Mouse (Mus musculus): ENCODE measurements around the gene Gab3. TPM values are rescaled to one million over a fixed set of nuclear protein-coding genes. Genes with fewer than 3 reads are reported as not detected.

Gene Gab3
- polyA plus RNA-seq, 1 experiment from 2014 or later, result 1.4 TPM

DNA sequence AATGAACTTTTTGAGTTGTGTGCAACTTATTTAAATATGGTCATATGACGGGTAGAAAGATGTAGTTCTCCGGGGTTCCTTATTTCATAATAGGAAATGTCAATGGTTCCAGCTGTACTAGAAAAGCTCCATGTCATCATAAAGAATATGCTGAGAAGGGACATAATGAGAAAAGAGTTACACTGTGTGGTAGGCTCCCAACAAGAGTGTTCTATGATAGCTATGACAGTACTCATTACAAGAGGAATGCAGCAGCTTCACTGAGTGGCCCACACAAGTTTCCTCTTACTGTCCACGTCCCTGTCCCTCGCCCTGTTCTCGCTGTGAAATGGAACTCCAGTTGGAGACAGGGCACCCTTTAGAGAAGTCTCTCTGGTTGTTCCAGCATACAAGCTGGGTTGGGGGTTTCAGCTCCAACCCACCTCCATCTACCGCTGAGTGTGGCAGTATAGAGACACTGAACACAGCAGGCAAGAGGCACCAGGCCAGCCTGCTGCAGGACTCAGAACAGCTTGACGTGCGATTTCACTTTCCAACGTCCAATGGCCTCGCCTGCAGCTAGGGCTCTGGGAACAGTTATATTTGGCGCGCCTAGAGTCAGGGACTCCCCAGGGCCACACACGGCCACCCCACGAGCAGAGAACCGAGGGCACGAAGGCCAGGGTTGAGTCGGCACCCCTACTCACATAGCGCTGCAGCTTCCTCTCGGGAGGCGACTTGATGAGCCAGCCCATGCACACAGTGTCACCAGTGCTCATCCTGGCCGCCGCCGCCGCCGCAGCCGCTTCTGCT is 1.1 kb downstream of the Gab3 start:
- 25% methylated on average over 25 of the region's 26 CpGs for WGBS
- Histone ChIP-seq H3K9me3 (ENCODE audit: control insufficient read depth) (no peaks in the 10 kb centered on the region), H3K36me3 (ENCODE audit: control insufficient read depth, insufficient read depth) (no peaks in the 10 kb centered on the region), H3K27me3 (replicated peaks; ENCODE audit: control insufficient read depth, insufficient read depth, low read length) (no peaks in the 10 kb centered on the region), H3K4me3 (ENCODE audit: low read depth, low read length) (peak overlapping the region; percentile 44), H3K9ac (ENCODE audit: low read depth, low read length) (no peak overlapping the region), H3K4me2 (replicated peaks; ENCODE audit: low read depth) (peak overlapping the region; percentile 67), H3K4me1 (replicated peaks; ENCODE audit: control insufficient read depth, insufficient read depth, low read length) (no peaks in the 10 kb centered on the region), H3K27ac (ENCODE audit: low read depth, low read length) (no peak overlapping the region)
- ATAC-seq, result no peak
- no peak for TF ChIP-seq CTCF (IDR thresholded peaks at IDR 0.05; ENCODE audit: low read depth)

DNA sequence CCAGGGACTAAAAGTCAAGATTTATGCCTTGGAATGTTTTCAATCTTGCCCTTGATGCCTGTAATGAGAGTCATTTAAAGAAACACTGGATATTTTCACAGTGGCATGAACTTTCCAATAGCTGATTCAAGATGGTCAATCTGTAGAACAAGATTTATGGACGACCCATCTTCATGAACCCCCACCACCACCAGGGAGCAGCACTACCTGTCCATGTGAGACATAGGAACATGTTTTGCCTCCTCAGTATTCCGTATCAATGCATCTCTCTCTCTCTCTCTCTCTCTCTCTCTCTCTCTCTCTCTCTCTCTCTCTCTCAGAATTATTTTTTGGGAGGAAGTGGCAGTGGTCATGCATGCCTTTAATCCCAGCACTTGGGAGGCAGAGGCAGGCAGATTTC is 2.9 kb downstream of the Gab3 start:
- Histone ChIP-seq H3K36me3 (ENCODE audit: control insufficient read depth, insufficient read depth) (no peaks in the 10 kb centered on the region), H3K27ac (ENCODE audit: low read depth, low read length) (no peak overlapping the region), H3K9ac (ENCODE audit: low read depth, low read length) (no peak overlapping the region), H3K4me3 (ENCODE audit: low read depth, low read length) (no peak overlapping the region), H3K9me3 (ENCODE audit: control insufficient read depth) (no peaks in the 10 kb centered on the region), H3K4me2 (replicated peaks; ENCODE audit: low read depth) (no peak overlapping the region), H3K4me1 (replicated peaks; ENCODE audit: control insufficient read depth, insufficient read depth, low read length) (no peaks in the 10 kb centered on the region), H3K27me3 (replicated peaks; ENCODE audit: control insufficient read depth, insufficient read depth, low read length) (no peaks in the 10 kb centered on the region)
- no peak for ATAC-seq
- peak; percentile 51 for TF ChIP-seq CTCF (IDR thresholded peaks at IDR 0.05; ENCODE audit: low read depth)
- whole genome bisulfite sequencing, result 65% methylated on average over 2 of the region's 2 CpGs

DNA sequence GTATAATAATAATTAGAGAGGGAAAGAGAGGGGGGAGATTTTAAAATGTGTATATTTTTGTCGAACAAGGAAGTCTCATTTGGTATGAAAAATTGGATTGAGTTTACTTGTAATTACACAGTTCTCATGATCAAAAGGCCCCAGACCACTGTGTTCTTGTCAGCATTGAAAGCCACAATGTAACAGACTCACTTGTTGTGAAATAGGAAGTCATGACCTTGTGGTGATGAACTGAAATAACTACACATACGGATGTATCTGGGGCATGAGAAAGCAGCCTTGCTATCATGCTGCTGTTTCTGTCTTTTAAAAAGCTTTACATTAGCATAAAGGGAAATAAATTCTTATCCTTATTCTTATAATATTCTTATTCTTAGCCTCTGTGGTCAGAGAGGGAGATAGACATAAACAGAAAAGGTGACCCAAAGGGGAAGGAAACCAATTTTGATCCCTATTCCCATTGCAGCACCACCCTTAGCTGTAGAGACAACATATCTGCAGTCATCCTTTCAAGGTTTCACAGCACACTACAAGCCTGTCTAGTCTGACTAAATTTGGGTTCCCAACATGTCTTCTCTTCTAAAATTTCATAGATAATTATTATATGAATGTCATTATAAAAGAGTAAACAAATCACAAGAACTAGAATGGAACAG is 29.0 kb downstream of the Gab3 start:
- no peak for TF ChIP-seq CTCF (IDR thresholded peaks at IDR 0.05; ENCODE audit: low read depth)
- H3K27me3 ChIP-seq (replicated peaks; ENCODE audit: control insufficient read depth, insufficient read depth, low read length), result no peaks in the 10 kb centered on the region
- H3K4me1 ChIP-seq (replicated peaks; ENCODE audit: control insufficient read depth, insufficient read depth, low read length), result no peaks in the 10 kb centered on the region
- no peak overlapping the region for H3K4me3 ChIP-seq (ENCODE audit: low read depth, low read length)
- no peak overlapping the region for H3K27ac ChIP-seq (ENCODE audit: low read depth, low read length)
- no peak for ATAC-seq
- no peak overlapping the region for H3K9ac ChIP-seq (ENCODE audit: low read depth, low read length)
- no peaks in the 10 kb centered on the region for H3K9me3 ChIP-seq (ENCODE audit: control insufficient read depth)
- H3K4me2 ChIP-seq (replicated peaks; ENCODE audit: low read depth), result no peak overlapping the region
- H3K36me3 ChIP-seq (ENCODE audit: control insufficient read depth, insufficient read depth), result no peaks in the 10 kb centered on the region
- 85% methylated on average over 2 of the region's 2 CpGs for WGBS

DNA sequence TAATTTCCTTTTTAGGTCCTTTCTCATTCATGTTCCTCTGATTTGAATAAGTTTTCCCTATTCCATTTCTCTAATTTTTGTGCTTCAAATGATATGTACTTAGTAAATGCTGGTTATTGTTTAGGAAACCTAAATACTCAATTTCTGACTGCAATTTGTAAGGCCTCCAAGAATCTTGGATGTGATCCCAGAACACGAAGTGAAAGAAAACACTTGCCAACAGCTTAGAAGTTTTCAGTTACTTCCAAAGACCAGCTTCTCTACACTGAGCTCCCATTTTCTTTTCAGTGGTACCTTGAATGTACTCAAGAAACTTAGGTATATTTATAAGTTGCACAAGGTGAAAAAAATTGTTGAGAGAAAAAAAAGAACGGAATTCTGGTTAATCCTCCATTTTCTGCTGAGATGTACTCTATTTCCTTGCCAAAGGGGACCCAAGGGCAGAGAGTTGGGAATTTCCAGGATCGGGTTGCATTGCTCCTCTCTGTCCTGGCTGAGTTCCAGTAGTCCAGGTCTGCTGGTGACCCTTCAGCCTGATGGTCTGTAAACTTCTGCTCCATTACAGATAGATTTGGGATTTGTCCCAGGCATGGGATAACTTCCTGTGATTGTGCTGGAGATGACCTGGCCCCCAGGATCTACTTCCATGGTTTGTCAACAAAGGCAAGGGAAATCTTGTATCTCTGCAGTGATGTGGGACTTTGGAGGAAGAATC is 38.2 kb downstream of the Gab3 start:
- Histone ChIP-seq H3K27me3 (replicated peaks; ENCODE audit: control insufficient read depth, insufficient read depth, low read length) (no peaks in the 10 kb centered on the region), H3K9ac (ENCODE audit: low read depth, low read length) (no peak overlapping the region), H3K4me2 (replicated peaks; ENCODE audit: low read depth) (no peak overlapping the region), H3K27ac (ENCODE audit: low read depth, low read length) (no peak overlapping the region), H3K4me1 (replicated peaks; ENCODE audit: control insufficient read depth, insufficient read depth, low read length) (no peaks in the 10 kb centered on the region), H3K36me3 (ENCODE audit: control insufficient read depth, insufficient read depth) (no peaks in the 10 kb centered on the region), H3K4me3 (ENCODE audit: low read depth, low read length) (no peak overlapping the region), H3K9me3 (ENCODE audit: control insufficient read depth) (no peaks in the 10 kb centered on the region)
- no peak for ATAC-seq
- TF ChIP-seq CTCF (IDR thresholded peaks at IDR 0.05; ENCODE audit: low read depth), result no peak
- WGBS, result 49% methylated on average over 3 of the region's 3 CpGs

DNA sequence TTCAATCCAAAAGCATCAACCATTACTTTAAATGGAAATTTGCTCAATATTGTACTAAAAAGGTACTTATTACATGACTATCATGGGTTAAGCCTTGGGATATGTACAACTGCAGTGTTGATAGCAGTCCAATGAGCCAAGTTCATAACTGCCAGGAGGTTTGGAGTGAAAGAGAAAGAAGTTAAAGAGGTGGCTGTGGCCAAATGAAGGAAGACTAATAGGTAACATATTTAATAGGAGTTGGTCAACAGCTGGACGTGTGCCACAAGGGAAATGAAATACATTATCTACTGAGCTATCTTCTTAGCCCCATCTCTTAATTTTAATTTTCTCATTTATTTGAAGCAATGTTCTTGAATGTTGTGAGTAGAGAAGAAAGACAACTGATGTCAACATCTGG is 39.3 kb downstream of the Gab3 start:
- 75% methylated on average over 1 of the region's 1 CpGs for WGBS
- no peak for ATAC-seq

DNA sequence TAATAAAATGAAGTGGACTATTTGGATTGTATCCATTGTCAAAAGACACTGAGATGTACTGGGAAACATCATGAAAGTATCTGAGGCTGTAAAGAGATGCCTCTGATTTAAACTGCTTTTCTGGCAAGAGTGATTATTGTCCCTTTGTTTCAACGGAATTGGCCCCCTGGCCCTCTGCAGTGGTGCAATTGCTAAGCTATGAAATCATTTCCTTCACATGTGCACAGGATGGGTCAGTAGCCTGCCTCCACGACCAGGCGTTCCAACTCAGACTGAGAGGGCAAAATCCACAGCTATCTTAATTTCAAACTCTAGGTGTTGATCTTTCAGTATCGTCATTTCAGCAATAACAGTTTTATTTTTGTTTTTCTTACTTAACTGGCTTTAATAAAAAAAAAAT is 40.7 kb downstream of the Gab3 start:
- TF ChIP-seq CTCF (IDR thresholded peaks at IDR 0.05; ENCODE audit: low read depth), result no peak
- H3K4me1 ChIP-seq (replicated peaks; ENCODE audit: control insufficient read depth, insufficient read depth, low read length), result no peaks in the 10 kb centered on the region
- no peak overlapping the region for H3K9ac ChIP-seq (ENCODE audit: low read depth, low read length)
- H3K4me2 ChIP-seq (replicated peaks; ENCODE audit: low read depth), result no peak overlapping the region
- H3K27ac ChIP-seq (ENCODE audit: low read depth, low read length), result no peak overlapping the region
- H3K36me3 ChIP-seq (ENCODE audit: control insufficient read depth, insufficient read depth), result no peaks in the 10 kb centered on the region
- no peak overlapping the region for H3K4me3 ChIP-seq (ENCODE audit: low read depth, low read length)
- WGBS, result 30% methylated on average over 4 of the region's 4 CpGs
- H3K9me3 ChIP-seq (ENCODE audit: control insufficient read depth), result no peaks in the 10 kb centered on the region
- no peak for ATAC-seq
- H3K27me3 ChIP-seq (replicated peaks; ENCODE audit: control insufficient read depth, insufficient read depth, low read length), result no peaks in the 10 kb centered on the region

More for the DNA sequence above, 39.3 kb downstream of the Gab3 start:
- H3K27me3 ChIP-seq (replicated peaks; ENCODE audit: control insufficient read depth, insufficient read depth, low read length), result no peaks in the 10 kb centered on the region
- no peaks in the 10 kb centered on the region for H3K9me3 ChIP-seq (ENCODE audit: control insufficient read depth)
- no peaks in the 10 kb centered on the region for H3K4me1 ChIP-seq (replicated peaks; ENCODE audit: control insufficient read depth, insufficient read depth, low read length)
- H3K4me2 ChIP-seq (replicated peaks; ENCODE audit: low read depth), result no peak overlapping the region
- TF ChIP-seq CTCF (IDR thresholded peaks at IDR 0.05; ENCODE audit: low read depth), result no peak
- no peak overlapping the region for H3K27ac ChIP-seq (ENCODE audit: low read depth, low read length)
- no peaks in the 10 kb centered on the region for H3K36me3 ChIP-seq (ENCODE audit: control insufficient read depth, insufficient read depth)
- no peak overlapping the region for H3K9ac ChIP-seq (ENCODE audit: low read depth, low read length)
- H3K4me3 ChIP-seq (ENCODE audit: low read depth, low read length), result no peak overlapping the region

All from intestine, postnatal 0 days (tissue).